Comparison of ENCODE assay signal across 8 mouse cellular contexts in genomic region chr10:39731736-39732265, GRCm38 (mm10). TPM values are rescaled to one million over a fixed set of nuclear protein-coding genes. Genes with fewer than 3 reads are reported as not detected.
A peak's percentile ranks its signal among the peaks of the same experiment; 100 is the strongest.
DNase-seq lines count a peak whose midpoint lies in the region; ATAC-seq and TF ChIP-seq lines count a peak whose summit lies in the region.

Rev3l (plus strand) TSS chr10:39732118.

- intact Hi-C loops in heart, postnatal 36 days (cut with DNase I): loop anchor here (1.0 to 5.0 kb wide), 5 partner anchors 74 to 560 kb away; partner anchors contain the start of genes Fyn, Mfsd4b4 and Traf3ip2

- peak in 1 of 2 experiments; percentile 30; a peak in 1 of 4 replicates for TF ChIP-seq EP300 in MEL (IDR thresholded peaks at IDR 0.05; ENCODE audit: low read depth in 1 of 2, low read length in 2 of 2)

- no peaks in the 10 kb centered on the region for H3K27me3 ChIP-seq in MEL (ENCODE audit: control insufficient read depth in 1 of 2, insufficient read depth in 2 of 2, low read length in 2 of 2)
- no peaks in the 10 kb centered on the region for H3K27me3 ChIP-seq in forebrain, postnatal 0 days (ENCODE audit: insufficient read depth, low read length)
- no peaks in the 10 kb centered on the region for H3K27me3 ChIP-seq in neural tube, embryonic 15.5 days (replicated peaks)

- H3K4me2 ChIP-seq in forebrain, postnatal 0 days (ENCODE audit: low read depth): peak within 1 kb of the TSS; percentile 59
- H3K4me2 ChIP-seq in neural tube, embryonic 15.5 days: peak within 1 kb of the TSS; percentile 68

- H3K9ac ChIP-seq in MEL (ENCODE audit: control insufficient read depth, low read depth, low read length, poor library complexity, severe bottlenecking): peak within 1 kb of the TSS; percentile 99
- peak within 1 kb of the TSS; percentile 96 for H3K9ac ChIP-seq in forebrain, postnatal 0 days
- H3K9ac ChIP-seq in neural tube, embryonic 15.5 days (replicated peaks): peak within 1 kb of the TSS; percentile 98

- peaks cover 38% of the 10 kb centered on the region for H3K79me2 ChIP-seq in MEL (ENCODE audit: control insufficient read depth, insufficient read depth, low read length, poor library complexity)

- no peak for TF ChIP-seq RAD21 in MEL (IDR thresholded peaks at IDR 0.05; ENCODE audit: low read depth, low read length)

- H3K27ac ChIP-seq in MEL (ENCODE audit: control insufficient read depth, low read depth, low read length): peak within 1 kb of the TSS; percentile 97
- peak within 1 kb of the TSS; percentile 100 for H3K27ac ChIP-seq in forebrain, postnatal 0 days (ENCODE audit: low read depth, low read length)
- H3K27ac ChIP-seq in layer of hippocampus, adult 2 months: peak within 1 kb of the TSS; percentile 98
- peak within 1 kb of the TSS; percentile 100 for H3K27ac ChIP-seq in neural tube, embryonic 15.5 days (replicated peaks)

- peak; percentile 74 for ATAC-seq in forebrain, postnatal 0 days
- peak; percentile 82 for ATAC-seq in neural tube, embryonic 15.5 days (ENCODE audit: low FRiP score)

- H3K4me3 ChIP-seq in MEL (ENCODE audit: control insufficient read depth in 1 of 2, insufficient read depth in 1 of 2, low read depth in 2 of 2, low read length in 2 of 2): peak within 1 kb of the TSS; percentile 96 to 100
- H3K4me3 ChIP-seq in forebrain, postnatal 0 days (ENCODE audit: low read depth, low read length): peak within 1 kb of the TSS; percentile 91
- H3K4me3 ChIP-seq in layer of hippocampus, adult 2 months: peak within 1 kb of the TSS; percentile 100
- peak within 1 kb of the TSS; percentile 99 for H3K4me3 ChIP-seq in lung, adult 2 months (replicated peaks; ENCODE audit: extremely low read depth, low read depth, low read length)
- peak within 1 kb of the TSS; percentile 81 for H3K4me3 ChIP-seq in neural tube, embryonic 15.5 days (replicated peaks)

- TF ChIP-seq CTCF in MEL (IDR thresholded peaks at IDR 0.05 in 2 of 3, conservative IDR thresholded peaks at IDR 0.05 in 1 of 3; ENCODE audit: control insufficient read depth in 1 of 3, insufficient read depth in 1 of 3, low read depth in 2 of 3, low read length in 3 of 3, poor library complexity in 1 of 3, severe bottlenecking in 1 of 3): no peak
- no peak for TF ChIP-seq CTCF in forebrain, postnatal 0 days (IDR thresholded peaks at IDR 0.05; ENCODE audit: low read depth)
- TF ChIP-seq CTCF in layer of hippocampus, adult 2 months (conservative IDR thresholded peaks at IDR 0.05): no peak
- TF ChIP-seq CTCF in lung, adult 2 months (IDR thresholded peaks at IDR 0.05; ENCODE audit: insufficient read depth, low read length): no peak

- H3K4me1 ChIP-seq in MEL (ENCODE audit: control insufficient read depth in 1 of 2, insufficient read depth in 2 of 2, low read length in 2 of 2): peaks cover 0 to 5% of the 10 kb centered on the region in 2 experiments; a peak in 2 of 4 replicates
- H3K4me1 ChIP-seq in forebrain, postnatal 0 days (ENCODE audit: insufficient read depth): peaks cover 10% of the 10 kb centered on the region; the same call in 1 of the 2 replicates
- H3K4me1 ChIP-seq in lung, adult 2 months (ENCODE audit: control insufficient read depth, insufficient read depth, low read length): no peaks in the 10 kb centered on the region; the same call in 1 of the 2 replicates
- peaks cover 13% of the 10 kb centered on the region for H3K4me1 ChIP-seq in neural tube, embryonic 15.5 days

- DNase-seq in MEL (ENCODE audit: low read depth, low spot score): peak; percentile 93
- peak; percentile 88 to 94 for DNase-seq in cerebellum, adult 18-20 months
- DNase-seq in forebrain, postnatal 0 days: peak; percentile 97
- DNase-seq in heart, postnatal 36 days: peak in 1 of 2 experiments; percentile 86
- peak; percentile 89 to 90 for DNase-seq in layer of hippocampus, adult 2 months (ENCODE audit: low spot score in 2 of 2)
- no peak for DNase-seq in lung, adult 2 months
- DNase-seq in testis, postnatal 10 days (ENCODE audit: low spot score): peak; percentile 95

- H3K36me3 ChIP-seq in MEL (ENCODE audit: control insufficient read depth in 1 of 2, insufficient read depth in 2 of 2, low read length in 2 of 2): peaks cover 0 to 12% of the 10 kb centered on the region in 2 experiments; a peak in 2 of 4 replicates
- H3K36me3 ChIP-seq in forebrain, postnatal 0 days (ENCODE audit: insufficient read depth): no peaks in the 10 kb centered on the region; the same call in 1 of the 2 replicates
- no peaks in the 10 kb centered on the region for H3K36me3 ChIP-seq in neural tube, embryonic 15.5 days

- H3K9me3 ChIP-seq in MEL (replicated peaks; ENCODE audit: insufficient read depth, low read length): no peaks in the 10 kb centered on the region
- no peaks in the 10 kb centered on the region for H3K9me3 ChIP-seq in forebrain, postnatal 0 days (ENCODE audit: low read length)
- H3K9me3 ChIP-seq in neural tube, embryonic 15.5 days (replicated peaks): no peaks in the 10 kb centered on the region

- WGBS in forebrain, postnatal 0 days: 3% methylated on average over 39 of the region's 64 CpGs
- WGBS in lung, adult 2 months: 0% methylated on average over 51 of the region's 64 CpGs
- under 1% methylated on average over 47 of the region's 64 CpGs for WGBS in neural tube, embryonic 15.5 days

- peak in 1 of 2 experiments; percentile 50; a peak in 2 of 4 replicates for TF ChIP-seq POLR2A in MEL (IDR thresholded peaks at IDR 0.05; ENCODE audit: control insufficient read depth in 1 of 2, insufficient read depth in 1 of 2, low read depth in 1 of 2, low read length in 2 of 2, poor library complexity in 1 of 2)
- peak; percentile 70 for TF ChIP-seq POLR2A in lung, adult 2 months (IDR thresholded peaks at IDR 0.05; ENCODE audit: borderline replicate concordance, extremely low read depth, low read depth, low read length)

TF ChIP-seq in MEL, 35 proteins besides CTCF, POLR2A, EP300 and RAD21:
- peak; percentile 86 for TF ChIP-seq SIN3A (IDR thresholded peaks at IDR 0.05; ENCODE audit: low read length)
- TF ChIP-seq ELF1 (IDR thresholded peaks at IDR 0.05; ENCODE audit: low read depth, low read length): 0 out of 2 replicates have a peak, but pooled peaks have one; percentile 9
- no peak for TF ChIP-seq TBP (IDR thresholded peaks at IDR 0.05; ENCODE audit: low read depth, low read length)
- no peak for TF ChIP-seq JUND (IDR thresholded peaks at IDR 0.05; ENCODE audit: low read depth, low read length)
- no peak for TF ChIP-seq POLR2AphosphoS5 (IDR thresholded peaks at IDR 0.05; ENCODE audit: borderline replicate concordance, low read depth, low read length)
- no peak for TF ChIP-seq MAFK (IDR thresholded peaks at IDR 0.05; ENCODE audit: borderline replicate concordance, low read depth, low read length)
- no peak for TF ChIP-seq MYC (IDR thresholded peaks at IDR 0.05; ENCODE audit: low read depth, low read length)
- peak; percentile 78 for TF ChIP-seq HCFC1 (IDR thresholded peaks at IDR 0.05; ENCODE audit: low read depth, low read length)
- peak; percentile 96 for TF ChIP-seq MAZ (IDR thresholded peaks at IDR 0.05; ENCODE audit: low read depth, low read length)
- TF ChIP-seq NELFE (IDR thresholded peaks at IDR 0.05; ENCODE audit: low read depth, low read length): peak; percentile 31
- 0 out of 2 replicates have a peak, but pooled peaks have one; percentile 76 for TF ChIP-seq CHD1 (IDR thresholded peaks at IDR 0.05; ENCODE audit: low read depth, low read length)
- TF ChIP-seq SMC3 (IDR thresholded peaks at IDR 0.05; ENCODE audit: low read depth, low read length): no peak
- 0 out of 2 replicates have a peak, but pooled peaks have one; percentile 27 for TF ChIP-seq POLR2AphosphoS2 (IDR thresholded peaks at IDR 0.05; ENCODE audit: low read length)
- TF ChIP-seq E2F4 (IDR thresholded peaks at IDR 0.05; ENCODE audit: borderline replicate concordance, low read depth, low read length): peak; percentile 77; the same call in 1 of the 2 replicates
- 0 out of 2 replicates have a peak, but pooled peaks have one; percentile 11 for TF ChIP-seq MAX (IDR thresholded peaks at IDR 0.05; ENCODE audit: low read length)
- TF ChIP-seq RCOR1 (IDR thresholded peaks at IDR 0.05; ENCODE audit: low read depth, low read length): no peak
- peak; percentile 18; the same call in 1 of the 2 replicates for TF ChIP-seq TCF12 (IDR thresholded peaks at IDR 0.05; ENCODE audit: low read depth, low read length)
- TF ChIP-seq MXI1 (IDR thresholded peaks at IDR 0.05; ENCODE audit: low read depth, low read length): peak; percentile 34; the same call in 1 of the 2 replicates
- TF ChIP-seq ZMIZ1 (IDR thresholded peaks at IDR 0.05; ENCODE audit: low read depth, low read length): peak; percentile 58; the same call in 1 of the 2 replicates

RNA-seq across cellular contexts. Expression of gene Rev3l, which starts in this region (rescaled TPM):
- total RNA-seq in MEL (2012; rRNA removed): 6.9 and 9.3 TPM in 2 replicates
- polyA plus RNA-seq in MEL (2012; ENCODE audit: insufficient read depth in 1 of 2, insufficient read length in 2 of 2, low read depth in 1 of 2, low replicate concordance in 2 of 2, missing spikeins in 1 of 2): 10 to 100 TPM; 12.4 to 71.5 TPM
- 111 and 152 TPM in 2 replicates for total RNA-seq in forebrain, postnatal 0 days (2014; rRNA removed)
- 16.9 and 22.7 TPM in 2 replicates for polyA plus RNA-seq in forebrain, postnatal 0 days (2015; fragmentation: Nextera tagmentation; extraction: Ambion mirVana)
- 10 to 100 TPM; 14.3 to 17.9 TPM for total RNA-seq in heart, postnatal 36 days (2021)
- 10 to 100 TPM; 39.4 to 41.1 TPM for total RNA-seq in layer of hippocampus, adult 2 months (2021)
- polyA plus RNA-seq in lung, adult 2 months (2012; rRNA removed): 8.7 and 13.0 TPM in 2 replicates
- 33.7 and 38.1 TPM in 2 replicates for polyA plus RNA-seq in neural tube, embryonic 15.5 days (2015; fragmentation: Nextera tagmentation; extraction: Ambion mirVana)
